Mouse (Mus musculus): ENCODE measurements around the gene Zfp661. TPM values are rescaled to one million over a fixed set of nuclear protein-coding genes. Genes with fewer than 3 reads are reported as not detected.

Zfp661 gene
- total RNA-seq, 2 experiments from 2014 or later = 8.0 to 9.3 TPM

Other genes starting within 250 kb of the Zfp661 start
- not detected for gene Astl, start 248.5 kb downstream of the Zfp661 start, total RNA-seq (2021)
- gene Adra2b, start 223.9 kb downstream of the Zfp661 start, total RNA-seq (2021) = under 1 TPM; 0.45 to 0.81 TPM
- gene Gpat2, start 161.9 kb downstream of the Zfp661 start, total RNA-seq (2021) = under 1 TPM; 0.39 to 0.49 TPM
- 10 to 100 TPM; 15.6 to 18.6 TPM for gene Fahd2a, start 142.5 kb downstream of the Zfp661 start, total RNA-seq (2021)
- 10 to 100 TPM; 61.7 to 67.9 TPM for gene Kcnip3, start 65.0 kb downstream of the Zfp661 start, total RNA-seq (2021)
- gene Prom2, start 45.6 kb downstream of the Zfp661 start, total RNA-seq (2021) = under 1 TPM in 1 of 2 experiments, not detected in 1; 0.11 TPM
- gene Mrps5, start 128 bp upstream of the Zfp661 start, total RNA-seq (2021) = 10 to 100 TPM; 90.7 to 100.0 TPM
- 1 to 10 TPM; 3.9 to 7.9 TPM for gene Mal, start 69.6 kb upstream of the Zfp661 start, total RNA-seq (2021)
- gene Mall, start 142.8 kb upstream of the Zfp661 start, total RNA-seq (2021) = under 1 TPM; 0.79 to 0.88 TPM
- gene Nphp1, start 201.8 kb upstream of the Zfp661 start, total RNA-seq (2021) = 10 to 100 TPM; 15.6 to 16.6 TPM
- 10 to 100 TPM; 39.5 to 43.4 TPM for gene Mtln, start 205.4 kb upstream of the Zfp661 start, total RNA-seq (2021)
- 1 to 10 TPM; 1.2 to 2.3 TPM for gene Bub1, start 244.8 kb upstream of the Zfp661 start, total RNA-seq (2021)